Mouse (Mus musculus) 3134 (cell line): ENCODE results near the gene 1700001P01Rik.
"Not testable (repeated sequence)": the region's sequence is repeated elsewhere in the genome, so short reads cannot be mapped to it uniquely, and the experiment has no call there.

Source experiments
- DNase-seq: peaks from one replicate; pipeline ENCODE4 v3.0.0-alpha.2; 2011; ENCODE audit warnings: low spot score; ENCODE audit not compliant: insufficient read length; ENCODE audit errors: extremely low read depth

1700001P01Rik gene

DNA sequence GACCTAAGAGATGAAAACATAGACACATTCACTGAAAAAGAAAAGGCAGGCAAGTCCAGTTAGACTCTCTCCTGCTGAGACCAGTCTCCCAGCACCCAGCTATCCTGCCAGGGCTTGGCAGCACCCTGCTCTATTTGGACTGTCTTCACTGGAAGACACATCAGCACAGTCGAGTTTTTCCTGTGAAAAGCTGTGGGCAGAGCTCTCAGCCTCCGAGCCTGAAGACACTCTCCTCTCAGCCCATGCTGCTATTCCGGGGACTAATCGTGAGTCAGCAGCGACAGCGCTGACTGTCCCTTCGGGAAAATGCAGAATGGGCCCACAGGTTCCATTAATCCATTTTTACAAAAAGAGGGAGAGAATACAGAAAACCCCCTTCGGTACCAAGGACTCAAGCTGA is 22.4 kb downstream of the 1700001P01Rik start:
- DNase-seq = no peak

DNA sequence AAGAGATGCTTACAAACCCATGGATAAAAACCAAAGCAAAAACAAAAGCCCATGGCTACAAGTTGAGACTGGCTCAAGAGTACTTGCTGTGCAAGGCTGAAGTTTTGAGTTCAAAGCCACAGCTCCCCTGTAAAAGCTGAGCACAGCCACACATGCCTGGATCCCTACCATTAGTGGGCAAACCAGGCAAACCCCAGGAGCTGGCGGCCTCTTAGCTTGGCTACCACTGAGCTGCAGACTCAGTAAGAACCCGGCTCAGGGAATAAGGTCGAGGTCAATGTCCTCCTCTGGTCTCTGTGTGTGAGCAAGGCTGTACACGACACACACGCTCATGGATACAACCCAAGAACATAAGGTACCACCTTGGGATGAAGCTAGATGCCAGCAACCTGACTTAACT is 27.2 kb downstream of the 1700001P01Rik start:
- no peak for DNase-seq

DNA sequence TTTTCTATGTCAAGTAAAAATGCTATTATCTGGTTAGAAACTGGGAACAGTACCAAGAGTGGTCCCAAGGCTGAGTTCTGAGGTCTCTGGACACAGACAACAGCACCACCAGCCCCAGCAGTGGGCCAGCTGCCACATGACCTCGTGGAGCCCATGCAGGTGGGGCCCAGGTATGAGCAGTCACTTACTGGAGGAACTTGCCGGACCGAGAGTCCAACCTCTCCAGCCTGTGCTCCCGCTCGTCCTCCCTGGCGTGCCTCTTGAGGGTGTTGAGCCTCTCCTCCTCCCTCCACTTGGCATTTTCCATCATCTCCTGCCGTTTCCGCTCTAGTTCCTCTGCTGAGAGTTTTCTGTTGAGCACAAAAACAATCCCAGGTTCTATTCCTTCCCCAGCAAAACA is 27.9 kb downstream of the 1700001P01Rik start:
- DNase-seq = no peak

DNA sequence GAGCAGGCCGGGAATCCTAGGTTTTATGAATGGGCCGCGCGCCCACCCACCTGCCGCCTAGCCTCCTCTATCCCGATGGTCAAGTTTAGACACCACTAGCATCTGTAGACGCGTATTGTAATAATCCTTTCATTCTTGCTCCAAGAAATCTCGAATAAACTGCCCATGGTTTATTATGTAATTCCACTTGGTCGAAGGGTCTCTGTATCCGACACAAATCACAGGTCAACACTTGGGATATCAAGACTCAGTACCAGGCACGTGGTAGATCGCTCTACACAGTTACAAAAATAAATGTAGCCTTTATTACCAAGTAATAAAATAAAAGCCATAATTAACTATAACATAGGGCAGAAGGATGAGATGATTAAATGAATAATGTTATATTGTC is 30.4 kb downstream of the 1700001P01Rik start:
- DNase-seq = no peak

DNA sequence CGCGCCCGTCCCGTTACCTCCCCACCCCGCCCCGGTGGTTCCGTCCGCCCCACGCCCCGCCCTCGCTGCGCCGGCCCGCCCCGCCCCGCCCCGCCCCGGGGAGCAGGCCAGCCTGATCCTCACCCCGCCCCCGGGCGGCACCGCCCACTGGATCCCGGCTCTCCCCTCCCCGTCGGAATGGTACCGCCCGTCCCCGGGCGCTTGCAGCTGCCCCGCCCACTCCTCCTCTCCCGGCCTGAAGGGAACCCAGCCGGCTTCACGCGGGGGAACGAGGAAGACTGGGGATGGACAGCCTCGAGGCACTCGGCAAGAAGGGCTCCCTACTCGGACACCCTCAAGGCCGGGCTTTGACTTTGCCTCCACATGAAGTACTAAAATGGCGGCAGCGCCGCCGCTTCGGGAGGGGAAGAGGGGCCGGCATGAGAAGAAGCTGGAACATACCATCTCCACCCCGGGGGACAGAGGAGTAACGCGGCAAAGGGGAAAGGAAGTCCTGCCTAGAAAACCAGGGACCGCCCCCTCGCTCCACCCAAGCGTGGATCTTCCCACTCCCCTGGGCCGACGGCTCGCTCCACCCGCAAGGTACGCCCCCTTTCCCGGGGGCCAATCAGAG is 30.9 kb downstream of the 1700001P01Rik start:
- peak; percentile 98 for DNase-seq

DNA sequence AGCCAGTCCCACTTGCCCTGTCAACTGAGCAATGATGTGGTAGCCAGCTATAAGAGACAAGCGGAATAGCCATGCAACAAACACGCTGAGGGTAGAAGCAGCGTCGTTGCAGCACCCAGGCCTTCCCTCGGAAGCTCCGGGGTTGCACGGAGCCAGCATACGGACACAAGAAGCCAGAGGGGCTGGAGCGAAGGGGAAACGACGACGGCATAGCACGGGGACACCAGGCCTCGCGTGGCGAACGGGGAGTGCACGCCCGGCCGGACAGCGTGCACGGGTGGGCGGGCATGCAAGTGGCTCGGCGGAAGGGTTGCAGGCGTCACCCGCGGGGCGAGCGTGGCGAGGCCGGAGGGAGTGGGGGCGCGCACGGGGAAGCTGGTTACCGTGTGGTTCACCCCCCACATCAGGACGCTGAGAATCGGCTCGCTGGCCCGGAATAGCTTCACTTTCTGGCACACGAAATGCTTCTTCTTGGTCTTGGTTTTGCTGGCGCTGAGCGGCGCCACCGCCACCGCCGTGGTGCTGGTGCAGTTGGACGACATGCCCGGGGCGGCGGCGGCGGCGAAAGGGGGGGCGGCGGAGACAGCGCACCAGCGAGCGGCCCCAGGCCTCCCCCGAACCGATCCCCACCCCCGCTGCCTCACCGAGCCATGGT is 31.5 kb downstream of the 1700001P01Rik start, which contains the start of gene Pip4k2b:
Gene Pip4k2b (minus strand): TSS at position 642 of the 655 bp plus-strand sequence.
- peak; percentile 82 for DNase-seq

DNA sequence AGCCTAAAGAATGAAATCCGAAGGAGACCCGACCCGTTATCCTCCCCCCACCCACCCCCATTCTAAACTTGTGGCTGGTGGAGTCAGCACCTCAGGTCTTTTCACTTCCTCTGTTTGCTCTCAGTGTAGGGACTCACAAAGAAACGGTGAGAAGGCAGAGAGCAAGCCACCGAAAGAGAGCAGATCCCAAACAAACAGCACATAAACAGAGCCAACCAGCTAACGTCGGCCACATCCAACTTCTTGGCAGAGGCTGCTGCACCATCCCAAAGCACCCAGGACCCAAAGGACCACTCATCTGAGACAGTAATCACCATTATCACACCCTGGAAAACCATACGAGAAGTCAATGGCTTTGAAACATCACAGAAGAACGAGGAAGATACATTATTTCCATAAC is 32.3 kb downstream of the 1700001P01Rik start:
- DNase-seq = no peak

DNA sequence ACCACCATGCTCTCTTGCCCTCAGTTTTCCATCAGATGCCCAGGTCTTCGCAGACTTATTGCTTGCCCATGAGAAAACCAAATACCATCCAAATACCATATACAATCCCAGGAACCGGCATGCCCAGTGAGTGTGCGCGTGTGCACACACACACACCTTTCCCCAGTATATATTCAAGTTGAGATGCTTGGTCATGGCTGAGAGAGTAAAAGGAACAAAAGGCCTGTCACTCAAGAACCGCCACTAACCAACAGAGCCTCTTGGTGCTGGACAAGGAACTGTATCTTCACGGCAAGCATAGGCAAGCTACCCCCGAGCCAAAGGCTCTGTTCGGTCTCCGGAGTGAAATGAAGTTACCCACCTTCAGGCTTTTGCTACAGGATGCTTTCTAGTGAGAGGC is 33.1 kb downstream of the 1700001P01Rik start:
- DNase-seq = no peak

DNA sequence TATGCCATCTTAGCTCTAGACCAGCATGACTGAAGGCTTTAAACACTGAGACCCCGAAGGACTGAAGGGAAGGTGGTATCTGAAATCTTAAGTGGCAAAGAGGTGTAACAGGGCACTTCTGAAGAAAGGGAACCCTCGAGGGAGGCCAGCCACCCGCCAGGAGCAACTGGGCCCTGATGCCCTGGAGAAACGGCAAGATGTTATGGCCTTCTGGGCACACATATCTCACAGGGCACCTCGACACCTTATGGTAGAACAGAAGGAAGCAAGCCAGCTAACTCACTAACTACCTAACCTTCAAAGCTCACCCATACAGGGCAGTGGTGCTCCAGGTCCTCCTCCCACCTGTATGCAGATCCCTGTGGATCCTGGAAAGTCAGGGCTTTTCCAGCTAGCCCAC is 33.6 kb downstream of the 1700001P01Rik start:
- DNase-seq = no peak

DNA sequence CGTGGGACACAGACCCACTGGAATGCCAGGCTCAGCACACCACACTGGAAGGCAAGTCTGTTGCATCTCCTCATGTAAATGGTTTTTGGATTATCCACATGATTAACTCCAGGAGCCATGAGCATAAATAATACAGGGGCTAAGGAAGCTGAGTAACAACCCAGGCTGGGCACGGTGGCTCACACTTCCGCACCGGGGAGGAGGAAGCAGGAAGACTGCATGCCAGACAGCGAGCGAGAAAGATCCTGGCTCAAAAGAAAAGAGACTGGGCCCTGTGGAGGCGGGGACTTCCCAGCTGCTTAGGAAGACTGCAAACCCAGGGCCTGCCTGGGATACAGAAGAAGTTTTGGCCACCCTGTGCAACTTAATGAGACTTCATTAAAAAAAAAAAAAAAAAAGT is 35.5 kb downstream of the 1700001P01Rik start:
- no peak for DNase-seq

DNA sequence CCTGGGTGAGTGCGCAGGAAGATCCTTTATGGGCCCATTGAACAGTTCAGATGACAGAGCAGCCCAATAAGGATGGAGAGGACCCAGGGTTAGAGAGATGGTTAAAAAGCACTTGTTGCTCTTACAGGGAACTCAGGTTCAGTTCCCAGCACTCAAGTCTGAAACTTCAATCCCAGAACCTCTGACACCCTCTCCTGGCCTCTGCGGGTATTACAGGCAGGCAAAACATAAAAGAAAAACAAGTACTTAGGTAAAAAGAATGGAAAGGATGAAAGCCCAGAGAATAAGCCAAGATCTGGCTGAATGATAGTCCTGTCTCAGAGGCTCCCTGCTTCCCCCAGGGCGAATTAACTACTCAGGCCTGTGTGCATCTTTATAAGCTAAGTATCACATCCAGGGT is 36.6 kb downstream of the 1700001P01Rik start:
- no peak for DNase-seq

DNA sequence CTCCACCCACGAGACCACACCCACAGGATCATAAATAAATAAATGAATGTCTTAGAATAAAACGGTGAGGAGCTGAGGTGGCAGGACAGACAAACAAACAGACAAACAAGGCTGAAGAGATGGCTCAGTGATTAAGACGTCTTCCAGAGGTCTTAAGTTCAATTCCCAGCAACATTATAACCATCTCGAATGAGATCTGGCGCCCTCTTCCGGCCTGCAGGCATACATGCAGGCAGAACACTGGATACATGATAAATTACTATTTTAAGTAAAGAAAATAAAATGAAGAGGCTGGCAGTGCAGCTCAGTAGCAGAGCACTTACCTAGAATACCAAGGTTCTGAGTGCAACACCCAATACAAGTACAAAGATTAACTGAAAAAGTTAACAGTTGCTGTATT is 37.0 kb downstream of the 1700001P01Rik start:
- DNase-seq = no peak

DNA sequence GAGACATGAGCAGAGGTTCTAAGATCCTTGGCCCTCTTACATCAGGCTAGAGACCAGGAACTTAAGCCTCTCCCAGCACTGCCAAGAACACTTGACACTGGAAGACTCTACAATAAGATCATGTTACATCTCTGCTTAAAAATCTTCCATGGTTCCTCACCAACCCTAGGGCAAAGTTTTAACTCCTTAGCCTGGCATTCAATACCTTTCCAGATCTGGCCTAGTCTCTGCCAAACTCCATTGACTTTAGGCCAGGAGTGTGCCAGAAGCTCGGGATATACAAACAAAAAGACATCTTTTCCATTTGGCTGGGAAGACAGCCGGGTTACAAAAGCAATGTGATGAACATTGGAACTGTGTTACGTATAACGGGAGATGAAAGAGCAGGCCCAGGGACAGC is 38.1 kb downstream of the 1700001P01Rik start:
- no peak for DNase-seq

DNA sequence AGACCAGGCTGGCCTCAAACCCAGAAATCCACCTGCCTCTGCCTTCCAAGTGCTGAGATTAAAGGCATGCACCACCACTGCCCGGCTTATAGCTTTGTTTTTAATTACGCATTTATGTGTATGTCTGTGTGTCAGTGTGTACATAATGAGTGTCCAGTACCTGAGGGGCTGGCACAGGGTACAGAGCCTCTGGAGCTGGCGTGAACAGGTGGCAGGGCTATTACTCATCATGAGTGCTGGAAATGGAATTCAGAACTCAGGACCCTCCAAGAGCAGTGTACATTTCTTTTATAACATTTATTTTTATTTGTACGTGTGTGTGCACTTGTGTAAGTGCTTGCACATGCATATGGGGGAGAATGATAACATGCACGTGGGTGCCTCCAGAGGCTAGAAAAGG is 39.1 kb downstream of the 1700001P01Rik start:
- DNase-seq = no peak

DNA sequence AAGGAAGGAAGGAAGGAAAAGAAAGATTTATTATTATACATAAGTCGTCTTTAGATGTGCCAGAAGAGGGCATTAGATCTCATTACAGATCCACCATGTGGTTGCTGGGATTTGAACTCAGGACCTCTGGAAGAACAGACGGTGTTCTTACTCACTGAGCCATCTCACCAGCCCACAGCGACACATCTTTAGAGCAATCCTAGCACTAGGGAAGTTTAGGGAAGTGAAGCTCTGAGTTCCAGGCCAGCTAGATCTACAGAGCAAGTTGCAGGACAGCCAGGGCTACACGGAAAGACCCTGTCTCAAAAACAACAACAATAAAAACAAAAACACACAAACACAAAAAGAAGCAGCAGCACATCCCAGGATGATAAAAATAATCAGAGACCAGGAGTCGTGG is 40.9 kb downstream of the 1700001P01Rik start:
- DNase-seq = not testable (repeated sequence)

DNA sequence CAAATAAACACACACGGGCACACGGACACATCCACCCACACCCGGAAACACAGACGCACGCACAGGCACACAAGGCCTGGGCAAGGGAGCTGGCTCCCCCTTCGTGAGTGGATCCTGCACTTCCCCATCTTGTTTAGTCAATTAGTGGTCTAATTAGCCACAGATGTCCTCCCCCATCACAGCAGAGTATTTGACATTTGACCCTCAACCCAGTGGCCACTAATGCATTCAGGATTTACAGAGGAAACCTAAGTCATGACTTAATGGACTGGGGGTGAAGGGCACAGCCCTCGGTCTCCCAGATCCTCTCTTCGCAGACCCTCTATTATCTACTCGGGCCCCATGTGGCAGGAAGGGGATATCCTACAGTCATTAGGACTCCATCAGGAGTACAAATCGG is 42.0 kb downstream of the 1700001P01Rik start:
- no peak for DNase-seq

DNA sequence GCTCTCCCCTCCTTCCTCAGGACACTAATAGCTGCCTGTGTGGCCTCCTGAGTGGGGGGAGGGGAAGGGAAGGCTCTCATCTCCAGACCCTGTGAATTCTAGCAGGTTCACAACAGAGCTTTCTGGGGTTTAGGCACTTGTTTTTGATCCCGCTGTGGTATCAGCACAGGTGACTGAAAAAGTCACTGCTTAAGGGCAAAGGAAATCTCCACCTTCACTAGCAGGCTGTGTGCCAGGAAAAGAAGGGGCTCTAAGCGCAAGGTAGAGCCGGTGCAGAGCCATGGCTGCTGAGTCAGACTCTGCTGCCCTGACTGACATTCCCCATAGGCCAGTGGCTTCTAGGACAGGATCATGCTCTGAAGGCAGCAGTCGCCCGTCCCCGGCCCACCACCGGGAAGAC is 47.0 kb downstream of the 1700001P01Rik start:
- peak; percentile 39 for DNase-seq

DNA sequence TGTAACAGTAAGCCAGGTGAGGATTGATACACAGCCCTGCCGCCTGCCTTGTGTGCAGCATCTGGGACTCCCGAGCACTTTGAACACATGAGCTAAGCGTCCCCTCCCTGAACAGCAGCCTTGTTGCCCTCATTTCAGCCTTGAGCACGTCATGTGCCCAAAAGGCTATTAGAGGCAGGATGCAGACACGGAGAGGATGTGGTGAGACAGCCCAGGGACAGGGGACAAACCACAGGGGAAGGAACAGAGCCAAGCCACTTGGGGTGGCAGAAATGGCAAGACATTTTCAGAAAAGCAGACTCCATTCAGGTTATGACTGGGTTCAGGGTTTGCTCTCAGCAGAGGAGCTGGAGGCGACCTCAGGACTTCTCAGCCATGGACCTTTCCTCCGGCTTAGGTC is 47.4 kb downstream of the 1700001P01Rik start:
- peak; percentile 72 for DNase-seq

DNA sequence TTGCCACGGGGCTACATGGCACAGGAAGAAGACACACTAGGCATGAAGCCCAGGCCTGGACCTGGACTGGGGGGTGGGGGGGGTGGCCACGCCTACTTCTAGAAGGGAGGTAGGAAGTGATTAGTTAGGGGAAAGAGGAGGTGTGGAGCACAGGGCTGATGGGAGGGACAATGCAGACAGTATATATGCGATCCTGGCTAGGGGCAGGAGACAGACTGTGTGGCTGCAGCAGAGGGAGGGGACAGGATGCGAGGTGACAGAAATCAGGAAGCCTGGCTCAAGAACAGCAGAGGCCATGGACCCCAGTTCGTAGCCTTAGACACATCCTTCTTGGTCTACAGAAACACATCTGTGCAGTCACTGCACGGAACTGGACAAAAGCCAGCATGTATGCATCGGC is 52.0 kb downstream of the 1700001P01Rik start:
- DNase-seq = no peak
